In the genomic region with DNA sequence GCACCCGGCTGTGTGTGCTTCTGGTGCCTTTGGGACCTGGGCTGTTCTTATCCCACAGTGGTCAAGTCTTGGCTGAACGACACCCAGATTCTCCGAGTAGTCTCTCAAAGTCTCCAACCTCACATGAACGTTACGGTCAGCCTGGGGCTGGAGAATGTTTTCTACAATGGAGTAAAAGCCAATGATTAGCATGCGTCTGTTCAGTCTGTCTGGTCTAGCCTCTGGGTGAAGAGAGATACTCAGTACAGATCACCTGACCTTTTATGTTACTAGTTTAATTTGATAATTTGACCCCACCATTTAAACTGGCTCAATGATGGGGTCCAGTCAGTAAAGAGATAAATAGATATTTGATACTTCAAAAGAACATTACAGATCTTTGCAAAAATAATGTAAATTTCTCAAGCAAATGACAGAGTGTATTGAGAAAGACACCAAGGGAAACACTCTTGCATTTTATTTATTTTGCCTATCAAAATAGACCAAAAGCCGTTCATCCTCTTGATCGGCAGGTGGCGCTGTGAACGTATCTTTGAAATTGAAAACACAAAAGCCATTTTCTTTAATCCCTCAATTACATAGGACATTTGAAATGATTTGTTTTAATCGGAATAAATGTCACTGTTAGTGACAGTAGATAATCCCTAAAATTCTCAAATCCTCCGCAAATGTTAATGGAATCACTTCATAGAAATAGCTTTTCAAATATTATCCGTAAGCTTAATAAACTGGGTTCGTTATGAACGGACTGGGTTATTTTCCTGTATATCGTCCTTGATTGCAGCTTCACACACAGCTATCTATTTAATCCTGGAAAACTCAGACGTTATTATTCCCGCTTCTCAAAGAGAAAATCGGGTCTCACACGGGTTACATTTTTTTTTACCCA, we compare ENCODE assay signal across 8 mouse cellular contexts. TPM values are rescaled to one million over a fixed set of nuclear protein-coding genes. Genes with fewer than 3 reads are reported as not detected.
DNase-seq lines count a peak whose midpoint lies in the region; ATAC-seq lines count a peak whose summit lies in the region.

No protein-coding gene starts in this region.

- no peak overlapping the region for H3K27ac ChIP-seq in forebrain, embryonic 11.5 days (ENCODE audit: low read depth, low read length)
- H3K27ac ChIP-seq in hindbrain, embryonic 12.5 days, result peak overlapping the region; percentile 70

- ATAC-seq in forebrain, embryonic 11.5 days (replicated peaks; ENCODE audit: low FRiP score), result peak; percentile 14; the same call in 1 of the 2 replicates
- ATAC-seq in hindbrain, embryonic 12.5 days (ENCODE audit: low FRiP score), result peak; percentile 47

- no peak overlapping the region; the same call in 1 of the 2 replicates for H3K9ac ChIP-seq in forebrain, embryonic 11.5 days (ENCODE audit: low read length)
- peak overlapping the region; percentile 54 for H3K9ac ChIP-seq in hindbrain, embryonic 12.5 days

- peak overlapping the region; percentile 20 for H3K4me3 ChIP-seq in forebrain, embryonic 11.5 days (ENCODE audit: low read depth, low read length)
- peak overlapping the region; percentile 34 for H3K4me3 ChIP-seq in hindbrain, embryonic 12.5 days

- peak overlapping the region; percentile 34; the same call in 1 of the 2 replicates for H3K4me2 ChIP-seq in forebrain, embryonic 11.5 days (ENCODE audit: low read depth, low read length, severe bottlenecking)
- peak overlapping the region; percentile 52 for H3K4me2 ChIP-seq in hindbrain, embryonic 12.5 days (replicated peaks)

- 19% methylated on average over 20 of the region's 20 CpGs for WGBS in forebrain, embryonic 11.5 days
- 23% methylated on average over 20 of the region's 20 CpGs for WGBS in hindbrain, embryonic 12.5 days

- no peaks in the 10 kb centered on the region for H3K36me3 ChIP-seq in forebrain, embryonic 11.5 days (ENCODE audit: control insufficient read depth, insufficient read depth, low read length)
- no peaks in the 10 kb centered on the region for H3K36me3 ChIP-seq in hindbrain, embryonic 12.5 days

- no peaks in the 10 kb centered on the region for H3K27me3 ChIP-seq in forebrain, embryonic 11.5 days (ENCODE audit: control insufficient read depth, insufficient read depth, low read length)
- H3K27me3 ChIP-seq in hindbrain, embryonic 12.5 days, result no peaks in the 10 kb centered on the region

- peak; percentile 25 to 74 for DNase-seq in adrenal gland, adult (ENCODE audit: inconsistent age in 2 of 2, low spot score in 1 of 2)
- no peak for DNase-seq in adrenal gland, adult 8-10 months
- peak; percentile 45 for DNase-seq in c-Kit-positive CD71-positive TER-119-negative erythroid progenitor cells, embryonic 14.5 days (ENCODE audit: low read depth)
- peak; percentile 76 for DNase-seq in forebrain, embryonic 11.5 days (ENCODE audit: low spot score)
- peak; percentile 28 to 84 for DNase-seq in layer of hippocampus, postnatal 25 days (ENCODE audit: extremely low spot score in 1 of 2, low spot score in 1 of 2)
- DNase-seq in lung, postnatal 36 days, result peak; percentile 81
- peak; percentile 78 for DNase-seq in right cerebral cortex, postnatal 14 days

- H3K4me1 ChIP-seq in forebrain, embryonic 11.5 days (replicated peaks; ENCODE audit: control insufficient read depth, insufficient read depth, low read length), result peaks cover 14% of the 10 kb centered on the region; the same call in 1 of the 2 replicates
- peaks cover 16% of the 10 kb centered on the region for H3K4me1 ChIP-seq in hindbrain, embryonic 12.5 days

- no peaks in the 10 kb centered on the region for H3K9me3 ChIP-seq in forebrain, embryonic 11.5 days (ENCODE audit: control insufficient read depth, low read length)
- no peaks in the 10 kb centered on the region for H3K9me3 ChIP-seq in hindbrain, embryonic 12.5 days (replicated peaks)

RNA-seq across cellular contexts. Expression of gene Agr3, which starts 29.3 kb away (rescaled TPM):
- not detected for total RNA-seq in adrenal gland, adult 8-10 months (2022)
- polyA plus RNA-seq in forebrain, embryonic 11.5 days (2014; fragmentation: Nextera tagmentation; extraction: Ambion mirVana), result 0.32 TPM in 1 of 2 replicates, not detected in the other
- not detected in 2 replicates for polyA plus RNA-seq in hindbrain, embryonic 12.5 days (2016; fragmentation: Nextera tagmentation; extraction: Ambion mirVana)
- not detected for total RNA-seq in layer of hippocampus, postnatal 25 days (2021)
